Mouse (Mus musculus): ENCODE measurements around the gene Apol11b.
"Not testable (repeated sequence)": the region's sequence is repeated elsewhere in the genome, so short reads cannot be mapped to it uniquely, and the experiment has no call there.

Apol11b gene

DNA sequence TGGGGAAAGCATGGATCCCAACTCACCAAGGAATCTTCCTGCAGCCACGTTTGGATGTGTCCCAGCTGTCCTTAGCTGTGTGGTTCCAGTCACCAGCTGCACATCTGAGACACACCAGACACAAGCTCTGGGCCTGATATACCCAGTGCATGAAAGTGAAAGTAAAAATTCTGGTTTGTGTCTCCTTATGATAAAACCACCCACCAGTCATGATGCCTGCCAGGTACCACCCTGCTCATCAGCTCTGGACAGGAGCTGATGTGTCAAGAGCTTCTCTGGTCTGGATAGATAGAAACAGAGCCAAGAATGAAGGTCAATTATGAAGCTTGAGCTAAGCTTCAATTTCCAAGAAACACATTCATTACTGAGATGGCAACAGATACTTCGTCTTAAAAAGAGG is at the start of gene Apol11b:
Gene Apol11b, minus strand, starts transcription at position 111 of the 400 bp plus-strand sequence.
- DNase-seq (ENCODE audit: low read depth, low spot score) = not testable (repeated sequence)

DNA sequence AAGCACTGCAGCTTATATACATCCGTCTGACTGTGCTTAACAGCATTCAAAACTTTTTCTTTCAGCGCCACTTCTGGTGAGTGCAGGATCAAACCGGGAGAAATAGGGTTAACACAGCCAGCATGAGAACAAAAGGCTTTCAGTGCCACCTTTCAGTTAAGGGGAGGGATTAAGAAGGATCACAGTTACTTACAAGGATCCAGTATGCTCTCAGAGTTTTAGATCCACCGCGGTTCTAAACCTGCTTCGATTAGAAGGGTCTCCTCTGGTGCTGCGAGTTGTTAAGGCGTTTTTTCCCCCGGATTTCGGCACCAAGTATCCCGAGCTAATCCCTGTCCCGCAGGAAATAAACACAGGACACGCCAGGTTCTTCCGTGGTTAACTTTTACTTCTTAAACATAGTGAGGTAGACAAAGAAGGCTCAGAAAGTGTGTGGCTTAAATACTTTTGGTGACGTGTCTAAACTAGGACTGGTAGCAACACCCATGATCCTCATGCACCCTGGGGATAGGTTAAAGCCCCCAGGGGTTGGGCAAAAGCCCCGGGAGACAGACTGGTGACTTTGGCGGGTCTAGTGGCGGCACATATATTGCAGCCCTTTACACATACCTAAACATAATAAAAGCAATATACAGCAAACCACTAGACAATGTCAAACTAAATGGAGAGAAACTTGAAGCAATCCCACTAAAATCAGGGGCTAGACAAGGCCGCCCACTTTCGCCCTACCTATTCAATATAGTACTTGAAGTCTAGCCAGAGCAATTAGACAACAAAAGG is 48.6 kb upstream of the Apol11b start:
- not testable (repeated sequence) for DNase-seq (ENCODE audit: low read depth, low spot score)

DNA sequence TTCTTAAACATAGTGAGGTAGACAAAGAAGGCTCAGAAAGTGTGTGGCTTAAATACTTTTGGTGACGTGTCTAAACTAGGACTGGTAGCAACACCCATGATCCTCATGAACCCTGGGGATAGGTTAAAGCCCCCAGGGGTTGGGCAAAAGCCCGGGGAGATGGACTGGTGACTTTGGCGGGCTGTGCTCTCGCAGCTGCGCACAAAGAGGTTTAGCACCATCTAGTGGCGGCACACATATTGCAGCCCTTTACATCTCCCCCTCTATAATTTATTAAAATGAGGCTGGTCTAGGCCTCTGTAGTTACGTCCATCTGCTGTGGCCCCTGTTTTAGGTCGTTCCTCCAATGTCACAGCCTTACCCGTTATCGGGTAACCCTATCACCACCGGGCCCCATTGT is 40.9 kb upstream of the Apol11b start:
- peak; percentile 5 for DNase-seq (ENCODE audit: low read depth, low spot score)

DNA sequence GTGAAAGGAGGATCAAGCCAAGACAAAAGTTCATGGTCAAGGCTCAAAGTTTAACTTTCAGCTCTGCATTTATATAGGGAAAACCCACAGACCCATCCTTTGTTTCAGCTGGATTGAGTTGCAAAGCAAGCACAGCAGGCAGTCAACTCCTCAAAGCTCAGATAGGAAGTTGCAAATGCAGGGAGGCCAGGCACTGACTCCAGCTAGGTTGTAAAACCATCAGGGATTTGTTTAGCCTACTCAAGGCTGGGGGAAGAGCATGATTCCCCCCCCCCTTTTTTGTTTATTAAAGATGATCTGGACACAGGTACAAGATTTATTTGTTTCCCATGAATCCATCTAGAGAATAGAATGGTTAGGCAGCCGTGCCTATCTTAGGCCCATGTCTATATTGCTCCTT is 31.0 kb upstream of the Apol11b start:
- DNase-seq (ENCODE audit: low read depth, low spot score) = not testable (repeated sequence)

DNA sequence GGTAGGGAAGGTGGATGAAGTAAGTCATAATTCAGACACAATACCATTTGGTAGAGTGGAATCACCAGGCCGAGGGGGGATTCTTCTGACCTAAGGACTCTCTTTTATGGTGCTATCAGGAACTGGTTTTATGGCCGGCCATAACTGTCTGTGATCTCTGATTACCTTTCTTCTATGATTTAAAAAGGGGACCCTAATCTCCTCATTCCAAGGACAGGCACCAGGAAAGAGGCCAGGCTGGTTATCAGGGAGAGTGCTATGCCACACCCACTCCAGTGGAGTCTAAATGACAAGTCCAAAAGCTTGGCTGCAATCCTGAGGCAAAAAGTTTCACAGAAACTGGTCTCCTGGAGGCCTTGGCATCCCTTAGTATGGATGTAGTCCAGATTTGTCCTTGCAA is 18.8 kb upstream of the Apol11b start:
- not testable (repeated sequence) for DNase-seq (ENCODE audit: low read depth, low spot score)

DNA sequence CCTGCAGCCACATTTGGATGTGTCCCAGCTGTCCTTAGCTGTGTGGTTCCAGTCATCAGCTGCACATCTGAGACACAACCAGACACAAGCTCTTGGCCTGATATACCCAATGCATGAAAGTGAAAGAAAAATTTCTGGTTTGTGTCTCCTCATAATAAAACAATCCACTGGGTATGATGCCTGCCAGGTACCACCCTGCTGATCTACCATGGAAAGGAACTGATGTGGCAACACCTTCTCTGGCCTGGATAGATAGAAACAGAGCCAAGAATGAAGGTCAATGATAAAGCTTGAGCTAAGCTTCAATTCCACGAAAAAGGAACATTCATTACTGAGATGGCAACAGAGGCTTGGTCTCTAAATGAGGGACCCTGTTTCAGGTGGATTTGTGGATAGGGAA is 16.7 kb upstream of the Apol11b start:
- DNase-seq (ENCODE audit: low read depth, low spot score) = not testable (repeated sequence)

DNA sequence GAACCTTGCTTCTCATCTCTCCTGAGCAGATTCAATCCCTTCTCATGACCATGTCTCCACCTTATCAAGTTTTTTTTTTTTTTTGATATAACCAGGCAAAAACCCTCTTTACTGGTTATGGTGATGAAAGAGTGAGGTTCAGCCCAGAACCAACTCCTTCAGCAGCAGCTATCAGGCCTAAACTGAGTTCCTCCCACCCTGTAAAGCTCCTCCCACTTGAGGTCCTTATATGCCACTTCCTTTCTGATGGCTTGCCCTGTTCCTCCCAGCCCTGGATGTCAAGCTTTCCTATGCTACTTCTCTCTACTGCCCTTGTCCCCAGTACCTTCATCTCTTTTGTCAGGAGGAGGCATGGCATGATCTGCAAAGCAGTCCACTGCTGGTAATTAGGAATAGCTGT is 8.1 kb upstream of the Apol11b start:
- not testable (repeated sequence) for DNase-seq (ENCODE audit: low read depth, low spot score)

DNA sequence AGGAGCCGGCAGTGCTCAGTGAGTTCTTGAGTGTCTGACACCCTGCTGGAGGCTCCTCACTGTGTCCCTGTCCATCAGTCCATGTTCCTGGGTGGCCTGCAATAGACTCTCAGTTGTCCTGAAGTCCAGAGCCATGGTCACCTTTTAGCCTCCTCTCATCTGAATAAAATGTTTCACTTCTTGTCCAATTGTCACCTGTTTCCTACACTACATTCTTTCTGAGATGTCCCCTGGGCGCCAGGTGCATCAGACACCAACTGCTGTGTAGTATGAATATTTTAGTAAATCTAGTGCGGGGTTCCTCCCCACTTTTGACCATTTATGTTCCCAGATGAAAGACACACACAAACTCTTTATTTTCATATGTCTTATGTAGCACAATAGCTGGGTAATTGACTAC is 13.3 kb downstream of the Apol11b start:
- DNase-seq (ENCODE audit: low read depth, low spot score) = not testable (repeated sequence)

DNA sequence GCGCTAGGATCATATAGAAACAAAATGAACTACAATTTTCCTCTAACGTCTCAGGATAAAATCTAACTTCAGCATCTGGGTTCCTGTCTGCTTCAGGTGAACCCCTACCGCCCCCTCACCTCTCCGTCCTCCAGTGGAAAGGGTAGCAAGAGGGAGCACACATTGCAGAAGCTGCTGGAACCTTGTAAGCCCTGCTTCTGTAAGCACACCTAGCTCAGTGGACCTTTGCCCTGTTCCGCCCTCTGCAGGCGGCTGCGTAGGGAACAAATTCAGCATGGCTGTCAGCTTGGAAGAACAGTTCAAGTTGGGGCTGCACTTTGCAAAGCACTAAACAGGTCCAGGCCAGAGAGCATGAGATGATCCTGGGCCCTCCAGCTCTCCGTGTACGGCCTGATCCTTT is 14.4 kb downstream of the Apol11b start:
- not testable (repeated sequence) for DNase-seq (ENCODE audit: low read depth, low spot score)

DNA sequence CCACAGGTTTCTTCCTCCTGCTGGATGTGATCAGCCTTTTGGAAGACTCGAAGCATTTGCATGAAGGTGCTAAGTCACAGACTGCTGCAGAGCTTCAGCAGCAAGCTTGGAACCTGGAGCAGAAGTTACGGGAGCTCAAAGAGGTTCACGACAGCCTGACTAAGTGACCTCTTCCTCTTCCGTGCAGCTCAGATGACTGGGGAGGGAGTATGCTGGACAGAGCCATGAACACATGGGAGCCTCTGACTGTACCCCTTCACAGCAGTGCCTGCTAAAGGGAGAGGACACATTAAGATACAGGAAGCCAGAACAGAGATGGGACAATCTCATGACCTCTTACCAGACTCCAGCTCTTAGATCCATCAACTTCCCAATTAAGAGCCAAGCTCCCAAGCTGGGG is 16.6 kb downstream of the Apol11b start:
- not testable (repeated sequence) for DNase-seq (ENCODE audit: low read depth, low spot score)

DNA sequence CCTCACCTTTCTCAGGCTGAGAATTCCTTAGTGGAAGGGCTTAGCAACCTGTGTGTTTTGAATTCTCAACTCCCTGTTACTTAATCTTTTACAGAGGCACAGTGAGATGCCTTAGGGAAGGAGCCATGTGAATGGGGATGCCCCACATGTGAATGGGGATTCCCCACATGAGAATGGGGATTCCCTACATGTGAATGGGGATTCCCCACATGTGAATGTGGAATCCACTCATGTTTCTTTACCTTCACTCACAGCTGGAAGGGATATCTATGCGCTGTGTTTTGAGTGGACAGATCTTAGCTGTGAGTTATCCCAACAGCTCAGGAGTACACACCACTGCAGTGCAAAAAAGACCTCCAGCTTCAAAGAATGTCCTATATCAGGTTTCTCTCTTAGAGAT is 18.4 kb downstream of the Apol11b start:
- DNase-seq (ENCODE audit: low read depth, low spot score) = no peak

DNA sequence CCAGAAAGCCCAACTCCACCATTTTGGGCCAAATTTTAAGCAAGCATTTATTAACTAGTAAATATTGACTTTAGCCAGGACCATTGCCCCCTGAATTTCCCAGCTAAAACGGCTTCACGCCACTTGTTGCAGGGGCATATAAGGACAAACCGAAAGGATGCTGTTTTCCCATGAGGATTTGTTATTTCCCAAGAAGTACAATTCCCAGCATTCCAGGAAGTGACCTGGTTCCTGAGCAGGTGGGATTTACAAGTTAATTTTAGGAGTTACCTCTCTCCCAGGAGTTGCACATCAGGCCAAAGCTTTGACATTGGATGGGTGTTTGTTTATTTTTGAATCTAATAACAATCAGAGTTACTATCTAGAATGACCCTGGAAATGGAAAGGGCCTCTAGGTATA is 37.0 kb downstream of the Apol11b start:
- no peak for DNase-seq (ENCODE audit: low read depth, low spot score)

DNA sequence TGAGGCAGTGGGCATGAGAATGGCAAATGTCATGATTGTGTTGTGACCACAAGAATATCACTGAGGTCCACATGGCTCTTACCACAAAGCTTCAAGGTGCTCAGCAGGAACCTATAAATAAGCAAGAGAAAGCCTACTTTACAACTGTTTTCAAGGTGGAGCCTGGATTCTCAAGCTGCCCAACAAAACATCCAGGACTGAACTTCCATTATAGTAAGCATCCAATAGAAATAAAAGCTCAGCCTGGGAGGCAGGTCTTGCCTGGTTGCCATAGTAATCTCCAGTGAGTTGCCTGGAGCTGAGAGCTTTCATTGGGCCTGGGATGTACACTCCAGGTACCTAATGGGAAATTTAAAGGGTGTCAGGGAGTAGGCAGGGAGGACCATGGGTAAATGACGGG is 44.1 kb downstream of the Apol11b start, which contains the start of gene Gm36245:
Gene Gm36245, plus strand, starts transcription at position 301 of the 400 bp plus-strand sequence.
- no peak for DNase-seq (ENCODE audit: low read depth, low spot score)

DNA sequence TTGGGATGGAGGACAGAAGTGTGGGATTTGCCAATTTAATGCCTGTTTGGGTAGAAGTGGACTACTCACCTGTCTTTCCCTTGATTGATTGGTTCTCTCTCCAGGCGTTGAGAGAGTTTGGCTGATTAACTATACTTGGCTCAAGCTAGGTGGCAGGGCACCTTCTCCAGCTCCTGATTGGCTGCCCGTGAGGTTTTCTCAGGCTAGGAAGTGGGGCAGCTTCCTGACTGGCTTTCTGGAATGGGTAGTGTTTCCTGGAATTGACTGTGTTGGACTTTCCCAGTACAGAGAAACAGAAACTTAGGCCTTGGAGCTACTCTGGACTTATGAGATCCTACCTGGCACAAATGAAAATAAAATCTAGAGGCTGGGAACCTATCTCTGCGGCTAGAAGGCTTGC is 44.7 kb downstream of the Apol11b start:
- DNase-seq (ENCODE audit: low read depth, low spot score) = no peak

DNA sequence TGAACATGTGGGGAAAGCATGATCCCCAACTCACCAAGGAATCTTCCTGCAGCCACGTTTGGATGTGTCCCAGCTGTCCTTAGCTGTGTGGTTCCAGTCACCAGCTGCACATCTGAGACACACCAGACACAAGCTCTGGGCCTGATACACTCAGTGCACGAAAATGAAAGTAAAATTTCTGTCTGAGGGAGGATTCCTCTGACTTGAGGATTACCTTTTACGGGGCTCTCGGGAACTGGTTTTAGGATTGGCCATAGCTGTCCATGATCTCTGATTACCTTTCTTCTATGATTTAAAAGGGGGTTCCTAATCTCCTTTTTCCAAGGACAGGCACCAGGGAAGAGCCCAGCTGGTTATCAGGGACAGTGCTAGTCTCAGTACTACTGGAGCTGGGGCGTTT is 47.1 kb downstream of the Apol11b start, which contains the start of gene Apol10b:
Gene Apol10b, minus strand, starts transcription at position 165 of the 400 bp plus-strand sequence.
- no peak for DNase-seq (ENCODE audit: low read depth, low spot score)

DNA sequence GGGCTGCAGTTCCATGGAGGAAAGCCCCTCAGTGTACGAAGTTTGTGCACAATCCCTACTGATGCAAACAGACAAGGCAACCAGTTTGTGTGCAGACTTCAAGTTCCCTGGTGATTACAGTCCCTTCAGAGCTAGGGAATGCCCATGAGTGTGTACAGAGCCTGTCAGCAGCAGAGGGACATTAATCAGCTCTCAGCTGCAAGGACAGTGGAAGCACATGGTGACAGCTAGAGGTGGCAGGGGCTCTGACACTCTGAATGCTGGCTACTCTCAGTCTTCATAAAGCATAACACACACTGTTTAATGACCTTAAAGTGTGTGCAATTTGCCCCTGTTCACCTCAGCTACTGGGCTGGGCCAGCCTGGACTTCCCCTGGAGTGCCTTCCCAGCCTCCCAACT is 49.5 kb downstream of the Apol11b start:
- DNase-seq (ENCODE audit: low read depth, low spot score) = no peak

DNA sequence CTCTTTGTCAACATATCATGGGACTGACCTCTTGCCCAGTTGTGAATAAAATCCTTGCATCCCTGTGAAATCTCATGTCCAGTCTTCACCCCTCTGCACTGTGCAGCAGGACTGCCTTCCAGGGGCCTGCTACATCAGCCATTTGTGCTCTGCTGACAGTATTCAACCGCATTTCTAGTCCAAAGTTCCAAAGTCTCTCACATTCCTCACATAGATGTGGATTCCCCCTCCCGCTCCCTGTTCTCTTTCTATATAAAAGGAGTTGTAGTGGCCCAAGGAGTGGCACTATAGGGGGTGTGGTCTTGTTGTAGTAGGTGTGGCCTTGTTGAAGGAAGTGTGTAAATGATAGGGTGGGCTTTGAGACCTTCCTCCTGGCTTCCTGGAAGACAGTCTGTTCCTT is 52.2 kb downstream of the Apol11b start:
- DNase-seq (ENCODE audit: low read depth, low spot score) = no peak

DNA sequence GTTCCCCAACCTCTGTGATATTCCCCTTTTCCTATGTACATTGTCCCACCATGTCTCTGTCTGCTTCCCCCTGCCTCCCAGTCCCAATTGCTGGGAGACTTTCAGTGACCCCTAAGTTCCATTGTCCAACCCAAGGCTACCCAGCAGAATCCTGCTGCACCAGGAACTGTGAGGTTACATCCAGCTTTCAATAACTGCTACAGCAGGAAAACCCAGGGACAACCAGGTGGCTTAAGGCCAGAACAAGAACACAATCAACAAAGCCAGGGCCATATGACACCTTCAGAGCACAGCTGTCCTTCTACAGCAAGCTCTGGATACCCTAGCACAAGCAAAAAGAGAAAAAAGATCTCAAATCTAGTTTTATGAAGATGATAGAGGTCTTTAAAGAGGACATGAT is 54.1 kb downstream of the Apol11b start:
- no peak for DNase-seq (ENCODE audit: low read depth, low spot score)

DNA sequence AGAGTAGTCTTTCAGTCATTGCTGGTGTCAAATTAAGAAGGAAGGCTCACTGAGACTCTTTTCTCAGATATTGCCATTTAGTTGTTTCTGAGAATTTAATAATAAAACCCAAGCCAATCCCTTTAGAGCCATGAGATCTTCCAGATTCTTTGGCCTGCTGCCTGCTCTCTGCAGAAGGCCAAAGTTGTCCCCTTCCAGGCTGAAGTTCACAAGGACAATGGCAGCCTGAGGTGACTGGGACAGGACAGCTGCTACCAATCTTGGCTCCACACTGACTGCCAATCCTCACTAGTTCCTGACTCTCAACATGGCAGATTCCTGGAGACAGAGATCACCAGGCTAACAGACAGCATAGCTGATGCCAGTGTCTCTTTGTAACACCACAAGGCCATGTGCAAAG is 56.1 kb downstream of the Apol11b start:
- no peak for DNase-seq (ENCODE audit: low read depth, low spot score)
